Mouse (Mus musculus): ENCODE measurements at regions not wholly inside any gene's neighbourhood (a gene's known extent, or its start where the extent isn't known, plus 50 kb on each side); places are given as distances from the start of the nearest gene placed in this dataset.

- peak in 1 of 2 experiments; percentile 56 for DNase-seq (ENCODE audit: low spot score in 2 of 2)
Measured at GRCm38 (mm10) chr8:55114160-55114559, 159.5 kb downstream of the Gpm6a start.

DNA sequence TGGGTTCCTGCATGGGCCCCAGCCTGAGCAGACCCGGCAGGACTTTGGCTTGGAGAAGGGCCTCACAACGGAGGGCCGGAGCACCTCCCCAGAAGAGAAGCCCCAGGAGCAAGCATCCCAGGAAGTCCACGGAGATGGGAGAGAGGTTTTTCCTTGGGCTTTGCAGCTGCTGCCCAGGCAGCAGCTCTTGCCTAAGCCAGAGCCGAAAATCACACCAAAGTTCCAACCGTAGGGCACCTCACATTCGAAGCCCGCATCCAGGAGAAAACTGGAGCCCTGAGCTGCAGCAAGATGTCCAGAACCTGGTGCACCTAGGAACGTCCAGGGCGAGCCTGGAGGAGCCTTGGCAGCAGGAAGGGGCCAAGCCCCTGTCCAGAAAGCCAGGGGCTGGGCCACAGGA, 161.7 kb downstream of the Gpm6a start:
- DNase-seq (ENCODE audit: low spot score in 2 of 2) = peak in 1 of 2 experiments; percentile 55
